Mouse (Mus musculus): ENCODE measurements at regions not wholly inside any gene's neighbourhood (a gene's known extent, or its start where the extent isn't known, plus 50 kb on each side); places are given as distances from the start of the nearest gene placed in this dataset.
A peak's percentile ranks its signal among the peaks of the same experiment; 100 is the strongest.

GRCm38 (mm10) chr19:22066302-22066701 lies 72.5 kb upstream of the Trpm3 start:
- DNase-seq: no peak

- DNase-seq: no peak
Observed at GRCm38 (mm10) chr19:22070246-22071030, 68.4 kb upstream of the Trpm3 start.

GRCm38 (mm10) chr19:22071701-22072100 lies 67.1 kb upstream of the Trpm3 start:
- peak in 1 of 2 experiments; percentile 2 for DNase-seq

GRCm38 (mm10) chr19:22074042-22074441 lies 64.8 kb upstream of the Trpm3 start:
- no peak for DNase-seq

- no peak for DNase-seq
Observed at GRCm38 (mm10) chr19:22081448-22081847, 57.4 kb upstream of the Trpm3 start.
